Mouse (Mus musculus): ENCODE measurements around the gene B3galnt1. TPM values are rescaled to one million over a fixed set of nuclear protein-coding genes. Genes with fewer than 3 reads are reported as not detected.

B3galnt1 gene
- total RNA-seq, 2 experiments from 2014 or later, result 10.8 to 12.7 TPM

Other genes starting within 250 kb of the B3galnt1 start
- gene Nmd3, start 123.0 kb upstream of the B3galnt1 start, total RNA-seq (2021), result 10 to 100 TPM; 92.4 to 94.0 TPM